Mouse (Mus musculus) testis, postnatal 14 days (tissue): ENCODE data around the gene Gm10842.

ENCODE experiments used
- DNase-seq: peaks from one replicate; pipeline ENCODE4 v3.0.0; 2021; ENCODE audit warnings: low spot score

The Gm10842 gene

DNA sequence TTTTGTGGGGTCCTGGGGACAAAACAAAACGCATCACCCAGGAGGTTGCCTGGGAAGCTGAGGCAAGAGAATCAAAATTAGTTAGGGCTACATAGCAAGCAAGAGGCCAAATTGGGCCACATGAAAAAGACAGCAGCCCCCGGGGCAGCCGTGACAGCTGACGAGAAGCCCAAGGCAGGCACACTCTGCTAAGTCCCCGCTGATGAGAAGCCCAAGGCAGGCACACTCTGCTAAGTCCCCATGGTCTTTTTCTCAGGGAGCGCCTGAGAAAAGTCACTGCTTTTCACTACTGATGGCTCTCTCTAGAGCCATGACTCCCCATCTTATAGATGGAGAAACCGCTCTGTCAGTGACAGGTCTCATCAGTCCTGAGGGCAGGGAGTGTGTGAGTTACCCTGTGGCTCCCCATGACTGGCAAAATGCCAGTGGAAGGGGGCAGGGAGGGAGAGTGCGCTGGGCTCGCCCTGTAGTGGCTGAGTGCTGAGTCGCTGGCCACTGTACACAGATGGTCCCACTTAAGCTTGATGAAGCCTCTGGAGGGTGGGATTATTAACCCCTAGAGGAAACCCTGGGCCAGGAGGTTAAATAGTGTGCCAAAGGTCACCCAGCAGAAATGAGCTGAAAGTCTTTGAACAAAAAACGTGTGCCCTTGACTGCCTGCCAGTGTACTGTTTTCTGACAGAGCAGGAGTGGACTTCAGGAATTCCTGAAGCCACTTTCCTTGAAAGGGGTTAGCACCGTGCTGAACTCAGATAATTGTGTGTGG is 6.6 kb downstream of the Gm10842 start:
- DNase-seq, result peak; percentile 24

DNA sequence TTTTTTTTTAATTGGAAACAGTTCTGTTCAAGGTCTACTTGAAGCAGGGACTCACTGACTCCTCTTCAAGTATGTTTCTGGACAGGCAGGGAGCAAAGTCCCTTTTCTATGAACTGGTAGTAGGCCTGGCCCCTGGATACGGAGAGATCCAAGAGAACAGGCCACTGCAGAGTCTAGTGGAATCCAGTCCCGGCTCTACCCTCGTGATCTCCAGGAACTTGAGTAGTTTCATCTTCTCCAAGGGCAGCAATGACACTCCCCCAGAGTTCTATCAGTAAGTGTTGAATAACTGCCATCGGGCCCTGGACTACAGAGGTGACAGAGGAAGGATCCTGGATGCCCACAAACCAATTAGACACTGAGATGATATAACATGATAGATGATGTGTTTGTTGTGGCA is 9.2 kb downstream of the Gm10842 start:
- peak; percentile 15 for DNase-seq

DNA sequence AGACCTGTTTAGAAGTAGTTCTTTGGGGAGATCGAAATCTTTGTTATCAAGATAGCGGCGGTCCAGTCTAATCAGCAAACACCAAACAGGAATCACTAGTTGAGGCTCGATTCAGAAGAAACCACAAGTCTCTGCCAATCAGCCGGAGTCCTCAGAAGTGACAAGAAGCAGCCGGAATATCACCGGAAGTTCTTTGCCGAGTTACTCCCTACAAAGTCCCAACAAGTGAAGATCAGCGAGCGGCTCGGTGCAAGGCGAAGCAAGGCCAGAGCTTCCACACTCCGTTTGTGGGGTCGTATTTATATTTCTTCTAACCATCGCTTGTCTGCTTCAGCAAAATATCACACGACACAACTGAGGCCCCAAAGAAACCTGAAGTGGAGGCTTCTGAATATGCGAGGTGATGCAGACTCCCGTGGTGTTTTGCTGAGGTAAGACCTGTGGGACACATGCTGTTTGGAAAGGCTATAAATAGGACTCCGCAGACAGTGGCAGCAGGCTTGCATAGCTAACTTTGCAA is 10.1 kb downstream of the Gm10842 start:
- DNase-seq, result no peak

DNA sequence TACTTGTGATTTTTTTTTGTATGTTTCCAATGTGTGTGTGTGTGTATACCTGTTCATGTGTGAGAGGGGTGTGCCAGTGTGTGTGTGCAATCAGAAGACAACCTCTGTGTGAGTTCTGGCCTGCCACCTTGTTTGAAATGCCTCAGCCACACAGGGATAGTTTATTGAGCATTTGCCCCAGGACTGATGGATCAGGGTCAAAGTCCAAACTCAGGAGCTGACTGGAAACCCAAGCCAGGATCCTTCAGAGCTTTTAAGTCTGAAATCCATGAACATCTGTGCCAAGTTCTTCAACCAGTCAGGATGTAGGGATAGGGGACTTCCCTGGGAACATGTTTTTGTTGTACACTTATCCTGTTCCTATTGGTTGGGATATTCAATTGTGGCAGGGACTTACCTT is 11.4 kb downstream of the Gm10842 start:
- no peak for DNase-seq

DNA sequence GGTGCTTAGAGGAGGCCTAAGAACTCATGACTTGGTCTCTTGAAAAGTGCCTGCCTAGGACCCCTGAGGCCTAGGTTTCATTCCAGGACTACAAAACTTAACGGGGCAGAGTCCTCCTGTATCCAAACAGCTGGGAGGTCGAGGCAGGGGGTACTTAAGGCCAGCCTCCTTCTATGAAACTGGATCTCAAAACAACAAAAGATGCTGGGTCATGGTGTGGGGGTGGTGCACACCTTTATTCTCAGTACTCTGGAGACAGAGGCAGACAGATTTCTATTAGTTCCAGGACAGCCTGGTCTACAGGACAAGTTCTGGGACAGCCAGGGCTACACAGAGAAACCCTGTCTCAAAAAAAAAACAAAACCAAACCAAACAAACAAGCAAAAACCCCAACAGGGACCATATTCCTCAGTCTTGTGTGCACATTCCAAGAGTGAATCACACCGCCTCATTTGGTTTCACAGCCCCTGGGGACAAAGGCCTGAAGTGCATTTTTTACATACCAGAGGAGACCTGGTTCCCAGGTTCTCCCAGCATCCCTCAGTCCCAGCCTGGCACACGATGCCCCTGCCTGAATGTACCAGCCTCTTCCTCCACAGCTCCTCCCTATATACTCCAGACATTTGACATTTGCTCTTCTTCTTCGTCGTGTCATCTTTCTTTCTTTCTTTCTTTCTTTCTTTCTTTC is 13.1 kb downstream of the Gm10842 start:
- DNase-seq, result no peak

DNA sequence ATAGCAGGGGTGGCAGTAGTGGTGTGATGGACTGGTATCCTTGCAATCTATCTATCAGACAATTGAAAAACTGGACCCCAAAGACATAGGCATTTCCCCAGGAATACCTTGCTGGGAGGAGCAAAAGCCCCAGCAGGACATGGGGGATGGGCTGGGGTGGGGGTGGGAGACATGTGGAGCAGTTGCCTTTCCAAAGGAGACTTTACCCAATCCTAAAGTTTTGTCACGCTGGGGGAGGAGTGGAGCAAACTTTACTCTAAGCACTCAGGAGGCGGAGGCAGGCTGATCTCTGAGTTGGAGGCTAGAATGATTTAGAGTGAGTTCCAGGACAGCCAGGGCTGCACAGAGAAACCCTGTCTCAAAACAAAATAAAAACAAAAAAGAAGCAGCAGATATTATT is 14.7 kb downstream of the Gm10842 start:
- DNase-seq, result no peak

DNA sequence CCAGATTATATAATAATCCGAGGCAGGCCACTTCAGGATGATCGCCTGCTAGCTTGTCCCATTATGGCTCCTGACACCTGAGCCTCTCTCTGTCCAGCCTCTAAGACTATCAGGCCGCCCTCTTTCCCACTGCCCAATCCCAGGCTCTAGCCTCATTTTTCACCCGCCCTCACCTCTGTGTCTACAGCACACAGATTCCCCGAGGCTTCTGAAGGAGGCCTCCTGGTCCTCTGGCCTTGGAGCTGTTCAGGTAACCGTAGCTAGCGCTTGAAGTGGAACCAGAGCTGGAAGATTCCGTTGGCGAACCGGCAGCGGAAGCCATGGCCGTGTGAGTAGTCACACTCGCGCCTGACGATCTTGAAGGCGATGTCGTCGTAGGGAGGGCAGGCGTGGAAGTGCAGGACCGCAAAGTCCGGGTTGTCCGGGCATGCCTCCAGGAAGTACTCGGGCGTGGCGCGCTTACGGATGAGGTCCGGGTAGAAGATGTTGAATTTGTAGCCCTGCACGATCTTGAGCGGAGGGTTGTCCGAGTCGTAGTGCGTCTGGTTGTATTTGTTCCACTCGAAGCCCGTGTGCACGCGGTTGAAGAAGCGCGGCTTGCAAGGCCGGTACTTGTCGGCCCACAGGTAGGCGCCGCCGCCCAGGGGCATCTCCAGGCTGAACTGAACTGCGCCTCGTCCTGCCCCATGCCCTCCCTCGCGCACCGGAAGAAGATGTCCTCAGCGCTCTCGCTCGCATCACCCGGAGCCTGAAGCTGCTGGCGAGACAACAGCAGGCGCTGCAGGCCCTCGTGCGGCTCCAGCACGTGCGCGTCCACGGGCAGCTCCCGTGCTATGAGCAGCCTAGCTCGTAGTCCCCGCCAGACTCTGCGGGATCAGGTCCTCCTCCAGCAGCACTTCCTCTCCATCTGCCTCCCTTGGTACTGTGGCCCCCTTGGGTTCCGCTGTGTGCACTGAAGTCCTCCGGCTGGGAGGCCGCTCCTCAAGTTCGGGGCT is 18.1 kb downstream of the Gm10842 start:
- DNase-seq, result peak; percentile 60

DNA sequence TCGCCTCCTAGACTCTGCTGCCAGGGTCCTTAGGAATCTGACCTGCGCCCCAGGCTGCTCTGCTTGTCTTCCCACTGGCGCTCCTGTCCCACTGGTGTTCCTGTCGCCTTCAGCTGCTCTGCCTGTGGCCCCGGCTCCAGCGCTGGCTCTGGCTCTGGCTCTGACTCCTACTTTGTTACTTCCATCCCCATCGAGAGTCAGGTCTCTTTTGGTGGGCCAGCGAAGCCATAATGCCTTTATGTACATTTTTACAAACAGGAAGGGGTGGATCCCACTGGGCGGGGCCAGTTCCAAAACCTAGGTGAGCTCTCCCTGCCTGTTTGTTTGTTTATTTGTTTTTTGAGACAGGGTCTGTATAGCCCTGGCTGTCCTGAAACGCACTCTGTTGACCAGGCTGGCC is 20.1 kb downstream of the Gm10842 start:
- no peak for DNase-seq

DNA sequence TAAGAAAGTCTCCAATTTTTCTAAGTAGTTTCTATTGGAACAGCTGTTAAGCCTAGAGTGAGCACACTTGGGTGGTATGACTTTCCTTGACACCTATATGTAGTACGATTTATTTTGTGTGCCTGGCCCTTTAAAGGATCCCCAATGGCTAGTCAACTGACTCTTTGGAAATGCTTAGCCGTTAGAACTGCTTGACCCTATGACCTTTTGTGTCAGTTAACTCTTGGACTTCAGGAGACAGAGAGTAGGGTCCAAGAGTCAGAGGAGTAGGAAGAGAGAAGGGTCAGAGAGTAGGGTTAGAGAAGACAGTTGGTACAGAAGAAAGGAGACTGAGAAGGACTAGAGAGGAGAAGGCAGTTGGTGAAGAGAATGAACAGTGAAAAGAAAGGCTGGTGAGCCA is 31.8 kb downstream of the Gm10842 start, which contains the start of gene Tlk2:
TSS of gene Tlk2 (plus strand) at position 292 of the 400 bp plus-strand sequence.
- no peak for DNase-seq

DNA sequence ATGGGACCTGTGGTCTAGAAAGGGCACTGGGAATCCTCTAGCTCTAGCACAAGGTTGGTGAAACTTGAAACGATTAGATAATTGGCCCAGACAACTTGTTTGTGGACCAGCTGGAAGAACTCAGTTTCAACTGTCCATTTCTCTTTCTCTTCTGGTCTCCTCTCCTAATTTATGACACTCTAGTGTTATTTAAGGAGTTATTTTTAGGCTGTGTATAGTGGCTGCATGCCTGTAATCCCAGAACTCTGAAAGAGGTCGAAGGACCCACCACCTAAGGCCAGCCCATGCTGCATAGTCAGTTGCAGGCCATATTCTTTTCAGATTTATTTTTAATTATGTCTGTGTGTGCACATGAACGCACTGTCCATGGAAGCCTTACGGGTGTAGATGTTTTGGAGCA is 32.8 kb downstream of the Gm10842 start:
- no peak for DNase-seq

DNA sequence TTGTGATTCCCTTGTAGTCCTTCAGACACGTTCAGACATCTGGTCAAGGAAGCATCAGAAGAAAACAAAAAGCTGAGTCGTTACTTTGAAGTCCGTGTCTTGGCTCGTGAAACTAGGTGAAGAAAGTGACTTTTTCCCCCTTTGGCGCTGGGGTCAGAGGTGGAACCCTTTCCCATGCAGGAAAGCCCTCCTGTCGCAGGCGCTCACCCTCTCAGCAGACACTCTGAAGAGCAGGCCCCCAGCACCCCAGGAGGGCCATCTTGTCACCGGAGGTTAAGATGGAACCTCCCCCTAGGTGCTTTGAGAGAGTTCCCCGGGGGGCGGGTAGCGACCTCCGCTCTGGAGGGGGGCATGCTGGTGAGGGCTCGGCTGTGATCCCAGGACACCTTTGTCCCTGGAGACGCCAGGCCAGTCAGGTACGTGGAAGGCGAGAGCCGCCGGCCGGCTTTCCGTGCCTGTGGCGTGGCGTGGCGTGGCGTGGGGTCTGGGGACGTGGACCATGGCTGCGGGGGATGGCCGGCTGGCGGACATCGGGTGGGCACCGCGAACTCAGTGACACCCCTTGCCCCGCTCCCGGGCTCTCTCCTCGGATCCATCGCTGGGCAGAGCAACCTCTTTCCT is 33.9 kb downstream of the Gm10842 start:
- DNase-seq, result peak; percentile 68

DNA sequence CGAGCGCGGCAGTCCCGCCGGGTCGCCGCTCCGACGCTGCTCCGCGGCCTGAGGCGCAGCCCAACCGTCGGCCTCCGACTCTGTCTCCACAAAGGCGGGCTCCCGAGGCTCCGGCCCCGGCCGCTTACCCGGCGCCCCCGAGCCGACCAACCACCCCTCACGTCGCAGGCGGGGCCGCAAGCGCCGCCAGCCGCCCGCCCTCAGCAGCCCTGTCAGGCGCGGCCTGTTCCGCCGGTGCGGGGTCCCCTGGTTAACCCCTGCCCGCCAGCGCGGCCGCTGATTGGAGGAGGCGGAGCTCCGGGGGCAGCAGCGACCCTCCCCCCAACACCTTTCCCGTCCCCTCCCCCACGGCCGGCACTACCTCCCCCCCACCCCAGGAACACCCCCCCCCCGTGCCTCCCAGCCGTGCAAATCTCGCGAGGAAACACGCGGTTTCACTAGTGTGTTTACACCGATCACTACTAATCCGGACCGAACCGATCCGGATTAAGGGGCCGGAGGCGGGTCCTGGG is 34.5 kb downstream of the Gm10842 start:
- peak; percentile 96 for DNase-seq

DNA sequence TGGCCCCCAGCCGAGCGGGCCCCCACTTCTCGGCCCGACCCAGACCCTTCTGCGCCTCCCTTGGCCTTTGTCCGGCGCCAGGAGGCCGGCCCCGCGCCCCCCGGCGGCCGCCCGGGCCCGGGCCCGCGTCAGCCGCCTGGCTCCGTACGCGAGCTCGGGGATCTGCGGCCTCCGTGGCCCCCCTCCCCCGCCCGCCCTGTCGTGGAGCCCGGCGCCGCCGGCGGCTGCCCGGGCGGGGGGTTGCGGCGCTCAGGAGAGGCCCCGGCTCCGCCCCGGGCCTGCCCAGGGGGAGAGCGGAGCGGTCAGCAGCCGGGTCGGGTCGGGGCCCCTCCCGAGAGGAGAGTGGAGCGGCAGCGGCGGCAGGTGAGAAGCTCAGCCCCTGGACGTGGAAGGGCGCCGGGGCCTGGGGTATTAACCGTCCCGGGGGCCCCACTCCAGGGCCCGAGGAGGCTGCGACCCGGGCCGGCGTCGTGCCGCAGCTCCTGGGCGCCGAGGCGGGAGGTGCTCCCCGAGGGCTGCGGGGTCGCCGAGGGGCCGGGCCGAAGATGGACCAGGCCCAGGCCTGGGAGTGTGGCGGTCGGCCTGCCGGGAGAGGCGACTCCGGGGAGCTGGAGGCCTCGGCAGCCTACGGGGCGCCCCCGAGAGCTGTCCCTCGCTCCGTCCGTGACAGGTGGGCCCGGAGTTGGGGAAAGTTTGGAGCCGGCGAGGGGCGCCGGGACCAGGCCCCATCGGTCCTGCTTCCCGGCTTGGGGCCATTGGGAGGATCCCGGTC is 35.2 kb downstream of the Gm10842 start:
- DNase-seq, result peak; percentile 79

DNA sequence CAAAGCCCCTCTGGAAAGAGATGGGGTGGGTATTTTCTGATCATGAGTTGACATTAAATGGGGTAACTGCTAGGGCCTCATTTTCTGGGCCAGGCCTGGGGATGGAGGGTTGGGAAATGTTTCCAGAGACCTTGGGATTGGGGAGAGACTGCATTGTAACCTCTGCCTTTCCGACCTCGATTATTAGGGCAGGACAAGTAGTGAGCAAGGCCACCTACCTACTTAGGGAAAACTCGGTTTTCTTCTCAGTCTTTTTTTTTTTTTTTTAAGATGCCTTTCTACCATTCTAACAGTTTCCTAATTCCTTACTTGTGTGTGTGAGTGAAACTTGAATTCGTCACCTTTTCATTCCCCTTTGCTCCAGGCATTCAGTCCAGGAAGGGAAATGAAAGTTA is 35.8 kb downstream of the Gm10842 start:
- DNase-seq, result no peak

DNA sequence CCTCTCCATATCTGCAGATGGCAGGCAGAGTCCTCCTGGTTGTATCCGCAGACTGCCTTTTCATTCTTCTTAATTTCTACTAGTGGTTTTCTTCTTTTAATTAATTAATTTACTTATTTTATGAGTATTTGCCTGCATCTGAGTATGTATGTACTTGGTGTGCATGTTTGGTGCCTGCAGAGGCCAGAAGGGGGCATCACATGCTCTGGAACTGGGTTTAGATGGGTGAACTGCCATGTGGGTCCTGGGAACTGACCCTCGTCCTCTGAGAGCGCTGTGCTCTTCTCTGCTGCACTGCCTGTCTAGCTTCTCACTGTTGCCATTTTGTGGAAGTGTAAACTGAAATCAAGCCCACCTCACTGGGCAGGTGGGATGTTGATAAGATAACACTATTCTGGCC is 38.0 kb downstream of the Gm10842 start:
- no peak for DNase-seq

DNA sequence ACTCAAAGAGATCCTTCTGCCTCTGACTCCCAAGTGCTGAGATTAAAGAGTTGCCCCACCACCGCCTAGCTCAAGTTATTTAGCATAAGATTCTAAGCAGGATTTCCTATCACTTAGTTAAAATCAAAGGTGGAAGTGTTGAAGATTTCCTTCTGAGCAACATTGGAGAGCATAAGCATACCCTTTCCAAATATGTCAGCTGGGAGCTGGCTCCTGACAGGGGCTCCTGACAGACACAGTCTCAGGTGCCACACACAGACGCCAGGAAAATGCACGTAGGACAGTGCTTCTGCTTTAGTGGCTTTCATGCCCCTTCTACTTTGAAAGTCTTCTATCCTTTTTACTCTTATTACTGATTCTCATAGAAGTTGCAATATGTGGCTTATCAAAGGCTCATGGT is 45.5 kb downstream of the Gm10842 start:
- no peak for DNase-seq
